Mouse (Mus musculus) midbrain, postnatal 0 days (tissue): ENCODE data around the gene Pepd. TPM values are rescaled to one million over a fixed set of nuclear protein-coding genes. Genes with fewer than 3 reads are reported as not detected.

Source experiments
- ATAC-seq: fragments of 200-750 bp; cut with Nextera tagmentation; 2 replicates; pipeline ENCODE4 v1.8.0; 2017; ENCODE audit warnings: moderate number of reproducible peaks, mild to moderate bottlenecking, moderate TSS enrichment, moderate library complexity; ENCODE audit not compliant: low FRiP score
- DNase-seq: peaks from one replicate; pipeline ENCODE4 v3.0.0-alpha.2; 2015; ENCODE audit warnings: low spot score
- H3K27ac ChIP-seq: fragments of 300-500 bp; sonication (generic); 2 replicates; pipeline ENCODE4 v1.5.1; 2014; ENCODE audit warnings: low read depth, mild to moderate bottlenecking, low read length, mixed read lengths
- H3K27me3 ChIP-seq: fragments of 300-500 bp; sonication (generic); 2 replicates; pipeline ENCODE4 v1.6.1; 2014; ENCODE audit warnings: low read length, control low read depth, mixed read lengths; ENCODE audit not compliant: insufficient read depth
- H3K36me3 ChIP-seq: fragments of 300-500 bp; sonication (generic); 2 replicates; pipeline ENCODE4 v1.6.1; 2014; ENCODE audit warnings: low read length, control low read depth, mixed read lengths; ENCODE audit not compliant: insufficient read depth
- H3K4me1 ChIP-seq: fragments of 300-500 bp; sonication (generic); 2 replicates; pipeline ENCODE4 v1.6.1; 2014; ENCODE audit warnings: mild to moderate bottlenecking, control low read depth, antibody characterized with exemption, low read length, mixed read lengths; ENCODE audit not compliant: insufficient read depth
- H3K4me2 ChIP-seq: fragments of 300-500 bp; sonication (generic); 2 replicates; pipeline ENCODE4 v1.6.1; 2014; ENCODE audit warnings: low read depth, mild to moderate bottlenecking, low read length, mixed read lengths; ENCODE audit not compliant: poor library complexity, severe bottlenecking
- H3K4me3 ChIP-seq: fragments of 300-500 bp; sonication (generic); 2 replicates; pipeline ENCODE4 v1.5.1; 2014; ENCODE audit warnings: low read depth, mild to moderate bottlenecking, low read length, moderate library complexity
- H3K9ac ChIP-seq: fragments of 300-500 bp; sonication (generic); replicated peaks from 2 replicates; pipeline ENCODE4 v1.6.1; 2014; ENCODE audit warnings: mild to moderate bottlenecking, low read length, moderate library complexity, mixed read lengths; ENCODE audit not compliant: poor library complexity, severe bottlenecking
- H3K9me3 ChIP-seq: fragments of 300-500 bp; sonication (generic); 2 replicates; pipeline ENCODE4 v1.6.1; 2016; ENCODE audit warnings: low read length, control low read depth
- CTCF ChIP-seq: IDR thresholded peaks from 2 replicates; pipeline ENCODE4 v1.5.1; 2016; ENCODE audit warnings: antibody characterized with exemption, mild to moderate bottlenecking
- WGBS: fragments of 180-500 bp; shearing (Covaris S2); extraction: QIAGEN DNeasy Blood & Tissue Kit; methylation state at CpG from one replicate; pipeline ENCODE4 v1.1.7; 2014; 5-methylcytosine and 5-hydroxymethylcytosine counted together
- microRNA-seq: library from miRNA; unstranded; fragments of <30 nt; microRNA quantifications from one replicate; pipeline ENCODE4, GENCODE M21; 2016; ENCODE audit warnings: borderline number of aligned reads
- polyA plus RNA-seq: library from polyadenylated mRNA; unstranded; fragments of >200 nt; fragmentation: Nextera tagmentation; extraction: Ambion mirVana; gene quantifications from 2 replicates; pipeline ENCODE4 v1.2.1, GENCODE M21; 2015
- total RNA-seq: library from RNA; depleted of rRNA; stranded (reverse); fragments of >200 nt; gene quantifications from 2 replicates; pipeline ENCODE4 v1.2.3, GENCODE M21; 2014; rRNA removed

Pepd gene
- total and polyA plus RNA-seq, 2 experiments from 2014 or later = 60.8 to 69.8 TPM

GRCm38 (mm10) chr7:35090550-35090949 lies 178.4 kb downstream of the Pepd start:
- H3K27ac ChIP-seq = no peak overlapping the region
- no peak for TF ChIP-seq CTCF

More at GRCm38 (mm10) chr7:35090550-35090949, 178.4 kb downstream of the Pepd start:
- 0 out of 2 replicates have a peak, but pooled peaks cover 3% of the 10 kb centered on the region for H3K4me1 ChIP-seq
- H3K36me3 ChIP-seq = no peaks in the 10 kb centered on the region
- no peaks in the 10 kb centered on the region for H3K27me3 ChIP-seq
- no peak overlapping the region for H3K4me3 ChIP-seq
- 83% methylated on average over 5 of the region's 5 CpGs for WGBS
- no peak overlapping the region for H3K4me2 ChIP-seq
- ATAC-seq = no peak
- no peak for DNase-seq
- H3K9ac ChIP-seq = no peak overlapping the region
- no peaks in the 10 kb centered on the region for H3K9me3 ChIP-seq

Small RNAs within 50 kb of the gene (microRNA-seq; reads per million reads assigned to microRNA genes)
- not detected for gene Gm25033

Other genes starting within 250 kb of the Pepd start
- gene Chst8, start 99.7 kb upstream of the Pepd start, total RNA-seq = 17.4 and 20.1 TPM in 2 replicates
- 13.5 and 16.2 TPM in 2 replicates for gene Chst8, start 99.7 kb upstream of the Pepd start, polyA plus RNA-seq
- gene Cebpg, start 144.2 kb downstream of the Pepd start, total RNA-seq = 13.9 and 31.9 TPM in 2 replicates
- 10.8 and 12.8 TPM in 2 replicates for gene Cebpg, start 144.2 kb downstream of the Pepd start, polyA plus RNA-seq
- gene Cebpa, start 206.9 kb downstream of the Pepd start, total RNA-seq = 3.9 and 11.3 TPM in 2 replicates
- 0.44 and 0.67 TPM in 2 replicates for gene Cebpa, start 206.9 kb downstream of the Pepd start, polyA plus RNA-seq